Mouse (Mus musculus) myocyte (in vitro differentiated cells): Measurements from ENCODE around the gene B3gnt8. TPM values are rescaled to one million over a fixed set of nuclear protein-coding genes. Genes with fewer than 3 reads are reported as not detected.
"Not testable (repeated sequence)": the region's sequence is repeated elsewhere in the genome, so short reads cannot be mapped to it uniquely, and the experiment has no call there.

Experiments used
- H3K27me3 ChIP-seq: one replicate; pipeline ENCODE4 v1.6.1; 2011; ENCODE audit not compliant: control insufficient read depth, insufficient read depth, insufficient read length
- H3K36me3 ChIP-seq: one replicate; pipeline ENCODE4 v1.6.1; 2011; ENCODE audit not compliant: control insufficient read depth, insufficient read depth
- H3K4me2 ChIP-seq: one replicate; pipeline ENCODE4 v1.6.1; 2011; ENCODE audit warnings: low read depth, control low read depth
- H3K4me3 ChIP-seq: one replicate; pipeline ENCODE4 v1.5.1; 2011; ENCODE audit warnings: mild to moderate bottlenecking, control low read depth, moderate library complexity
- H3K79me2 ChIP-seq: one replicate; pipeline ENCODE4 v1.6.1; 2011; ENCODE audit not compliant: control insufficient read depth, insufficient read depth
- H3ac ChIP-seq: one replicate; pipeline ENCODE4 v1.6.1; 2011; ENCODE audit not compliant: control insufficient read depth, insufficient read length
- CEBPB ChIP-seq: IDR thresholded peaks from 2 replicates; pipeline ENCODE4 v1.6.1; 2011; ENCODE audit warnings: mild to moderate bottlenecking, moderate library complexity; ENCODE audit not compliant: poor library complexity, insufficient read depth, severe bottlenecking
- E2F4 ChIP-seq: IDR thresholded peaks from one replicate; pipeline ENCODE4 v1.6.1; 2011; ENCODE audit warnings: mild to moderate bottlenecking, control low read depth, moderate library complexity; ENCODE audit not compliant: insufficient read depth
- MAX ChIP-seq: IDR thresholded peaks from one replicate; pipeline ENCODE4 v1.6.1; 2011; ENCODE audit warnings: low read depth, mild to moderate bottlenecking, control low read depth
- MYOD1 ChIP-seq, 3 experiments: IDR thresholded peaks; one replicate each; pipeline ENCODE4 v1.6.1; 2011; ENCODE audit warnings: control low read depth in 2 of 3, low read depth in 2 of 3, mild to moderate bottlenecking in 2 of 3, moderate library complexity in 1 of 3; ENCODE audit not compliant: insufficient read length in 2 of 3, control insufficient read depth in 1 of 3
- MYOG ChIP-seq, 3 experiments: IDR thresholded peaks; one replicate each; pipeline ENCODE4 v1.6.1; 2011; ENCODE audit warnings: control low read depth in 2 of 3, low read depth in 2 of 3, mild to moderate bottlenecking in 2 of 3; ENCODE audit not compliant: insufficient read length in 2 of 3, control insufficient read depth in 1 of 3, insufficient read depth in 1 of 3
- POLR2A ChIP-seq: IDR thresholded peaks from one replicate; pipeline ENCODE4 v1.6.1; 2011; ENCODE audit warnings: low read depth, mild to moderate bottlenecking, control low read depth, moderate library complexity; ENCODE audit not compliant: insufficient read length
- POLR2AphosphoS2 ChIP-seq: IDR thresholded peaks from one replicate; pipeline ENCODE4 v1.6.1; 2011; ENCODE audit warnings: low read depth, control low read depth; ENCODE audit not compliant: insufficient read length
- REST ChIP-seq: IDR thresholded peaks from one replicate; pipeline ENCODE4 v1.6.1; 2011; ENCODE audit warnings: mild to moderate bottlenecking, control low read depth, moderate library complexity; ENCODE audit not compliant: insufficient read depth, insufficient read length
- SRF ChIP-seq: IDR thresholded peaks from one replicate; pipeline ENCODE4 v1.6.1; 2011; ENCODE audit warnings: low read depth; ENCODE audit not compliant: control insufficient read depth, insufficient read length
- TCF12 ChIP-seq: IDR thresholded peaks from one replicate; pipeline ENCODE4 v1.6.1; 2011; ENCODE audit warnings: mild to moderate bottlenecking, control low read depth; ENCODE audit not compliant: poor library complexity, insufficient read depth, severe bottlenecking
- TCF3 ChIP-seq: IDR thresholded peaks from one replicate; pipeline ENCODE4 v1.6.1; 2011; ENCODE audit warnings: low read depth, control low read depth; ENCODE audit not compliant: insufficient read length
- USF1 ChIP-seq: IDR thresholded peaks from one replicate; pipeline ENCODE4 v1.6.1; 2011; ENCODE audit warnings: low read depth, mild to moderate bottlenecking, control low read depth, moderate library complexity
- polyA plus RNA-seq: library from polyadenylated mRNA; unstranded; fragments of >200 nt; fragmentation: generic; extraction: Trizol; gene quantifications from one replicate; pipeline ENCODE4 v1.2.1, GENCODE M21; 2012; ENCODE audit warnings: missing spikeins

B3gnt8 gene
- 3.1 TPM for polyA plus RNA-seq

DNA sequence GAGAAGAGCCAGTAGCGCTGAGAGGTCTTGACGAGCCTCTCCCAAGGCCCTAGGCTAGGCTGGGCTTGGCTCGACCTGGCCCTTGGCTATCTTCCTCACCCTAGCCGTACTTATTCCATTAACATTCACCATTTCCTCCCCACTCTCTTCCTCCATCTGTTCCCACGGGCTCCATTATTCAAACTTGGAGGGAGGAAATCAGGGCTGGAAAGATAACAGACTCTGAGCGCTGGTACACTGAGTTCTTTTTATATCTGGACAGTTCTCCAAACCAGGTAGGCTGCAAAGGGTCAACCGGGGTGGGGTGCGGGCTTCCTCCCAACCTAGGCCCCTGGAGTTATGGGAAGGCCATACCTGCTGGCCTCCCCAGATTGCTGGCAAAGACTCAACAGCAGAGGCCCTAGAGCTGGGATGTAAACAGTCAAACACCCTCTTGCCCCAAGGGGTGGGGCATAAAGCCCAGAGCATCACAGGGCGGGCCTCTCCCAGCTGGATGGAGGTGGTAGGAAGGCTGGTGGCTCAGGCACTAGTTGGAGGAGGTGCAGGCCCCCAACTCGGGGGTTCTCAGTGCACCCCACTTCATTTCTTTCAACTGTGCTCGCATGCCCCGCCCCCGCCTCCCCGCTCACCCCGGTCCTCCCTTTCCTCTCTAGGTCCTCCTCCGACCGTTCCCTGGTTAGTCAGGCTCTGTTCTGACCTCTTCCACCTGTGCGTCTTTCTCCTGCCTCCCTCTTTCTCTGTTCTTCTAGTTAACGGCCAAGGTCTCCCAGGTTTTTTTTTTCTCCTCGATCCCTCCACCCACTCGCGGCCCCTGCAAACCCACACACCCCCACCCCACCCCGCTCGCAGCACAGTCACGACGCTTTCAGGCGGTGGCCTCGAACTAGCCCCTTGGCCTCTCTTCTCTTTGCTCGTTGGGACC lies at the start of gene B3gnt8:
TSS of gene B3gnt8 (plus strand) at position 146 of the 922 bp plus-strand sequence.
- peak within 1 kb of the TSS; percentile 89 for H3K4me2 ChIP-seq
- TF ChIP-seq SRF (no peak), CEBPB (no peak), USF1 (no peak), REST (no peak), POLR2A (no peak), TCF12 (no peak), MYOG (IDR thresholded peaks at IDR 0.05; ENCODE audit: control insufficient read depth in 1 of 3, insufficient read depth in 1 of 3, insufficient read length in 2 of 3, low read depth in 2 of 3) (no peak), E2F4 (no peak), POLR2AphosphoS2 (no peak), MAX (no peak), MYOD1 (IDR thresholded peaks at IDR 0.05; ENCODE audit: control insufficient read depth in 1 of 3, insufficient read length in 2 of 3, low read depth in 2 of 3) (no peak), TCF3 (no peak)
- H3ac ChIP-seq, result no peak within 1 kb of the TSS
- peak within 1 kb of the TSS; percentile 16 for H3K4me3 ChIP-seq
- H3K79me2 ChIP-seq, result no peaks in the 10 kb centered on the region
- H3K27me3 ChIP-seq, result no peaks in the 10 kb centered on the region
- no peaks in the 10 kb centered on the region for H3K36me3 ChIP-seq

- H3K4me3 ChIP-seq, H3K36me3 ChIP-seq, H3ac ChIP-seq, H3K79me2 ChIP-seq, H3K4me2 ChIP-seq: not testable (repeated sequence)
- H3K27me3 ChIP-seq, result peaks cover 17% of the 10 kb centered on the region
Measured at GRCm38 (mm10) chr7:25576793-25577437, 49.5 kb upstream of the B3gnt8 start.

DNA sequence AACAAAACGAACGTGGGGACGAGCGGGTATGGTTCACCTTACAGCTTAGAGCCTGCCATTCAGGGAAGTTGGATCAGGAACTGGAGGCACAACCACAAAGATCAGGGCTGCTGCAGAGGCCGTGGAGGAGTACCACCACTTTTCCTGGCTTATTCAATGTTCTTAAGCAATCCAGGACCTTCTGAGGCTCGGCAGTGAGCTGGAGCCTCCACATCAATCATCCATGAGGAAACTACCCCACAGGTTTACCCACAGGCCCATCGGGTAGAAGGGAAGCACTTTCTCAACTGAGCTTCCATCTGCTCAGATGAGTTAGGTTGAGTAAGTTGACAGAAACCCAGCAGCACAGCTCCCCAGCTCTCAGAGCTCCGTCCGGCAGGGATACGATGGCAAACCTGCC lies 47.0 kb upstream of the B3gnt8 start:
- no peak overlapping the region for H3ac ChIP-seq
- no peak for TF ChIP-seq MYOD1 (IDR thresholded peaks at IDR 0.05; ENCODE audit: control insufficient read depth in 1 of 3, insufficient read length in 2 of 3, low read depth in 2 of 3)
- TF ChIP-seq REST, result no peak
- TF ChIP-seq USF1, result no peak
- TF ChIP-seq CEBPB, result no peak
- no peak for TF ChIP-seq MYOG (IDR thresholded peaks at IDR 0.05; ENCODE audit: control insufficient read depth in 1 of 3, insufficient read depth in 1 of 3, insufficient read length in 2 of 3, low read depth in 2 of 3)
- TF ChIP-seq TCF3, result no peak
- no peak for TF ChIP-seq POLR2A
- TF ChIP-seq MAX, result no peak
- TF ChIP-seq SRF, result no peak
- no peak for TF ChIP-seq TCF12
- TF ChIP-seq E2F4, result no peak
- TF ChIP-seq POLR2AphosphoS2, result no peak
- H3K4me3 ChIP-seq, result no peak overlapping the region
- no peaks in the 10 kb centered on the region for H3K36me3 ChIP-seq
- H3K79me2 ChIP-seq, result no peaks in the 10 kb centered on the region
- peaks cover 18% of the 10 kb centered on the region for H3K27me3 ChIP-seq
- H3K4me2 ChIP-seq, result no peak overlapping the region

DNA sequence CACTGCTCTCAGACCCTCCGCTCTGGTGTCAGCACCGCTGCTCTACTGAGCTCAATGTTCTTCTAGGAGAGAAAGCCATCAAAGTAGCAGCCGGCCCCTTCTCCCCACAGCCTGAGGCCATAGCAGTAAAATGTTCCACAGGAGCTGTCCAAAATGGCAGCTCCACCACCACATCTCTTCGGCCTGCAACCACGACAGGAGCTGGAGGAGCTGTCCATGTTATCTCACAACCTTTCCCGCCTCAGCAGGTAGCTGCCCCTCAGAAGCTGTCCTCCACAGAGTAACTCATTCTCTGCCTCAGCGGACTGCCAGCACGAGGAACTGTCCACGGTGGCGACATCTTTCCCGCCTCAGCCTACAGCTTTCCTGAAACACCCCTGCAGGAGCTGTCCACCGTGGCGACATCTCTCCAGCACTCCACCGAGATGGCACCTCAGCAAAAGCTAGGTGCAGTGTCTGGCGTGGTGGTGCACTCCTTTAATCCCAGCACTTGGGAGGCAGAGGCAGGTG lies 44.1 kb upstream of the B3gnt8 start:
- Histone ChIP-seq H3ac (no peak overlapping the region), H3K27me3 (peaks cover 21% of the 10 kb centered on the region), H3K4me3 (no peak overlapping the region), H3K36me3 (no peaks in the 10 kb centered on the region), H3K4me2 (no peak overlapping the region), H3K79me2 (no peaks in the 10 kb centered on the region)
- TF ChIP-seq MYOG (IDR thresholded peaks at IDR 0.05; ENCODE audit: control insufficient read depth in 1 of 3, insufficient read depth in 1 of 3, insufficient read length in 2 of 3, low read depth in 2 of 3) (no peak), MYOD1 (IDR thresholded peaks at IDR 0.05; ENCODE audit: control insufficient read depth in 1 of 3, insufficient read length in 2 of 3, low read depth in 2 of 3) (no peak), POLR2A (no peak), CEBPB (no peak), SRF (no peak), REST (peak; percentile 54), POLR2AphosphoS2 (no peak), TCF3 (no peak)

GRCm38 (mm10) chr7:25584651-25585050 lies 41.8 kb upstream of the B3gnt8 start:
- TF ChIP-seq MYOG (IDR thresholded peaks at IDR 0.05; ENCODE audit: control insufficient read depth in 1 of 3, insufficient read depth in 1 of 3, insufficient read length in 2 of 3, low read depth in 2 of 3), result no peak
- no peak for TF ChIP-seq E2F4
- TF ChIP-seq CEBPB, result no peak
- TF ChIP-seq MAX, result no peak
- no peak for TF ChIP-seq REST
- no peak for TF ChIP-seq TCF3
- Histone ChIP-seq H3K36me3 (no peaks in the 10 kb centered on the region), H3K4me3 (no peak overlapping the region), H3ac (no peak overlapping the region), H3K79me2 (no peaks in the 10 kb centered on the region), H3K4me2 (no peak overlapping the region), H3K27me3 (peaks cover 16% of the 10 kb centered on the region)
